Mouse (Mus musculus) neutrophil, adult 59 days (primary cell): ENCODE data around the gene Col3a1. TPM values are rescaled to one million over a fixed set of nuclear protein-coding genes. Genes with fewer than 3 reads are reported as not detected.

Source experiments
- total RNA-seq, 2 experiments: library from RNA; stranded (reverse); gene quantifications; 1 replicate in 1 of 2; 2 replicates in 1 of 2; pipeline ENCODE4 v1.2.4; 2023

Col3a1 gene
- total RNA-seq = under 1 TPM; 0.58 to 0.68 TPM

GRCm38 (mm10) chr1:45311388-45311787 is at the start of gene Col3a1:
Col3a1 (plus strand) TSS chr1:45311538.

Other genes starting within 250 kb of the Col3a1 start
- 1 to 10 TPM in 1 of 2 experiments, under 1 TPM in 1; 0.93 to 2.5 TPM for gene Col5a2, start 191.7 kb downstream of the Col3a1 start, total RNA-seq